Mouse (Mus musculus): ENCODE results near the gene Jaml.

- TF ChIP-seq CTCF (IDR thresholded peaks at IDR 0.05; ENCODE audit: extremely low read depth, insufficient read depth, low read length): no peak
- TF ChIP-seq POLR2A (IDR thresholded peaks at IDR 0.05; ENCODE audit: extremely low read depth, insufficient read depth, low read length): no peak
These were observed at the start of gene Jaml for GRCm38 (mm10) chr9:45079011-45079410.

Measured in cortical plate, adult 2 months (tissue).